Mouse (Mus musculus): ENCODE data around the gene Rpl3l. TPM values are rescaled to one million over a fixed set of nuclear protein-coding genes. Genes with fewer than 3 reads are reported as not detected.

Rpl3l gene
- polyA plus RNA-seq, 1 experiment = not detected

DNA sequence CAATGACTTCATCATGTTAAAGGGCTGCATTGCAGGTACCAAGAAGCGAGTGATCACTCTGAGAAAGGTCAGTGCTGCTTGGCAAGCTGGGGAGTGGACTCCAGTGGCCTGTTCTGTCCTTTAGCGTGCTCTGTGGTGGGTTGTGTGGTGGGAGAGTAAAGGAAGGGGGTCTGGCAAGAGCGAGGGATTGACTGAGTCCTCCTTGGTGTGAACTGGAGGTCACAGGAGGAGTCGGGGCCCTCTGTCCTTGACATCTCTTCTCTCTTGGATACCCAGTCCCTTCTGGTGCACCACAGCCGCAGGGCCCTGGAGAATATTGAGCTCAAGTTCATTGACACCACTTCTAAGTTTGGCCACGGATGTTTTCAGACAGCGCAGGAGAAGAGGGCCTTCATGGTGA lies 7.8 kb downstream of the Rpl3l start:
- Histone ChIP-seq H3K27ac (ENCODE audit: insufficient read depth, low read depth, low read length) (no peak overlapping the region), H3K4me1 (ENCODE audit: control insufficient read depth, insufficient read depth, low read length) (peaks cover 10% of the 10 kb centered on the region), H3K4me3 (ENCODE audit: insufficient read depth, low read depth, low read length) (no peak overlapping the region)
- TF ChIP-seq CTCF (IDR thresholded peaks at IDR 0.05; ENCODE audit: insufficient read depth, low read depth, low read length) (no peak), POLR2A (IDR thresholded peaks at IDR 0.05; ENCODE audit: insufficient read depth, low read depth, low read length) (no peak)
- WGBS = 87% methylated on average over 7 of the region's 7 CpGs

DNA sequence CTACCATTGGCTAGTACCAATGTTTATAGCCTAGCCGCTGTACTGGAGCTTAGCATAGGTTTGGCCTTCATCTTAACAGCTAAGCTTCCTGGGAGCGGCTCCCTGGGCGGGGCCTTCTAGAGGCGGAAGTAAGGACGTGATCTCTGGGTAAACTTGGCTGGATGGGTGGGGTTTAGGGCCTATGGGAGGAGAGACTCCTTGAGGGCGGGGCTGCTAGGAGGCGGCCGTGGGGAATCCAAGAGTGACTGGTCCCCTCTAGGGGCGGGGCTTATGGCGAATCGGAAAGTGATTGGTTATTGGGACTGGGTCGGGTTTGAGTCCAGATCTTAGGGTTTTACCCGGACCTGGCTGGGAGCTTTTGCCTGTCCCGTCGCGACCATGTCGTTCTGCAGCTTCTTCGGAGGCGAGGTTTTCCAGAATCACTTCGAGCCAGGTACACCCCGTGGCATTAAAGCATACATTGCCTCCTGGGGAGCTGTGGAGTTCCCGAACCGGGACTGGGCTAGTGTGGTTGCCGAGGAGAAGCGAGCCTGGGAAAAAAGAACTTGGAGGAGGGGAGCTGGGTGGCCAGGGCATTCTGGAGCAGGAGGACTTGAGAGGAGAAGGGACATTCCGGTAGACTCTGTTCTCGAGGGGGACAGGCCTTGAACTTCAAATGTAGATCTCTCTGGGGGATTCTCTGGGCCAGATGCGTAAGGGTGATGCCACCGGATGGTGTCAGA lies 8.9 kb downstream of the Rpl3l start, which contains the start of gene Msrb1:
Gene Msrb1, plus strand, starts transcription at position 313 of the 722 bp plus-strand sequence.
- Histone ChIP-seq H3K4me1 (ENCODE audit: control insufficient read depth, insufficient read depth, low read length) (peaks cover 10% of the 10 kb centered on the region), H3K27ac (ENCODE audit: insufficient read depth, low read depth, low read length) (no peak within 1 kb of the TSS), H3K4me3 (ENCODE audit: insufficient read depth, low read depth, low read length) (peak within 1 kb of the TSS; percentile 85)
- 1% methylated on average over 29 of the region's 29 CpGs for WGBS
- TF ChIP-seq CTCF (IDR thresholded peaks at IDR 0.05; ENCODE audit: insufficient read depth, low read depth, low read length) (no peak), POLR2A (IDR thresholded peaks at IDR 0.05; ENCODE audit: insufficient read depth, low read depth, low read length) (peak; percentile 27; the same call in 1 of the 2 replicates)

DNA sequence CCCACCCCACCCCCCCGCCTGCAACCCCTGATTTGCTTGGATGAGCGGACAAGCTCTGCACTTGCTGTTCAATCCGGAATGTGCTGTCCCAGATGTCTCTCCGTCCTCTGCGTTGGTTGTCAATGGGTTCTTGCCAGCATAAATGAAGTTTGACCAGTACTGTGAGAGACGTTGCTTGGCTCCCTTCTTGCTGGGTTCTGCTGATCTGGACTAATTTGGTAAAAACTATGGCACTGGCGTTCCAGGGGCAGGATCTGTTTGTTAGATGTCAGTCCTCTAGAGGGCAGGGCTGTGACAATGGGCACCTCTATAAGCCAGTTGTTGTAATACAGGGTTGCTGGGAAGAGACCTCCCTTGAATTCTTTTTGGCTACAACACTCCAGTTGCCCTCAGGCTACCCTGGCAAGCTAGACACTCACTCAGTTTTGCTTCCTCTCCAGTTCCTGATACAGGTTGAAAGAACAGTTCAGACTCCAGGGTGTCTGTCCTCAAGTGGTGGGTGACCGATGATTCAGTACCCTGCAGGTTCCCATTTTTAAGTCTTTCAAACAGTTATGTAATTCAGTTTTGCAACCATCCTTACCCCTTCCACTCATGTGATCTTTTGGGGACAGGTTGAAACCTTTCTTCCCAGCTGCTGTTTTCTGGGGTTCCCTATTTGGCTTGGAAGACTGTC lies 9.7 kb downstream of the Rpl3l start:
- H3K4me3 ChIP-seq (ENCODE audit: insufficient read depth, low read depth, low read length) = peak overlapping the region; percentile 85
- H3K27ac ChIP-seq (ENCODE audit: insufficient read depth, low read depth, low read length) = no peak overlapping the region
- 19% methylated on average over 8 of the region's 8 CpGs for WGBS
- no peak for TF ChIP-seq POLR2A (IDR thresholded peaks at IDR 0.05; ENCODE audit: insufficient read depth, low read depth, low read length)
- no peak for TF ChIP-seq CTCF (IDR thresholded peaks at IDR 0.05; ENCODE audit: insufficient read depth, low read depth, low read length)
- H3K4me1 ChIP-seq (ENCODE audit: control insufficient read depth, insufficient read depth, low read length) = peaks cover 10% of the 10 kb centered on the region

DNA sequence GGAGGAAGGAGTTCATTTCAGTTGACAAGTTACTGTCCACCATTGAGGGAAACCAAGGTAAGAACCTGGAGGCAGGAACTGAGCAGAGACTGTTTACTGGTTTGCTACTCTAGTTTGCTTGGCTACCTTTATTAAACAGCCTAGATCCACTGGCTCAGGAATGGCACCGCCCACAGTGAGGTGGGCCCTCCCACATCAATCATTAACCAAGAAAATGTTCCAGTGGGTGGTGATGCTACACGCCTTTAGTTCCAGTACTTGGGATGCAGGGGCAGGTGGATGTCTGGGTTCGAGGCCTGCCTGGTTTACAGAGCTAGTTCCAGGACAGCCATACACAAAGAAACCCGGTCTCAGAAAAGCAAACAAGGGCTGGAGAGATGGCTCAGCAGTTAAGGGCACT lies 10.6 kb downstream of the Rpl3l start:
- H3K4me3 ChIP-seq (ENCODE audit: insufficient read depth, low read depth, low read length) = no peak overlapping the region
- TF ChIP-seq POLR2A (IDR thresholded peaks at IDR 0.05; ENCODE audit: insufficient read depth, low read depth, low read length) (no peak), CTCF (IDR thresholded peaks at IDR 0.05; ENCODE audit: insufficient read depth, low read depth, low read length) (no peak)
- 81% methylated on average over 4 of the region's 4 CpGs for WGBS
- H3K27ac ChIP-seq (ENCODE audit: insufficient read depth, low read depth, low read length) = no peak overlapping the region
- peaks cover 7% of the 10 kb centered on the region for H3K4me1 ChIP-seq (ENCODE audit: control insufficient read depth, insufficient read depth, low read length)

DNA sequence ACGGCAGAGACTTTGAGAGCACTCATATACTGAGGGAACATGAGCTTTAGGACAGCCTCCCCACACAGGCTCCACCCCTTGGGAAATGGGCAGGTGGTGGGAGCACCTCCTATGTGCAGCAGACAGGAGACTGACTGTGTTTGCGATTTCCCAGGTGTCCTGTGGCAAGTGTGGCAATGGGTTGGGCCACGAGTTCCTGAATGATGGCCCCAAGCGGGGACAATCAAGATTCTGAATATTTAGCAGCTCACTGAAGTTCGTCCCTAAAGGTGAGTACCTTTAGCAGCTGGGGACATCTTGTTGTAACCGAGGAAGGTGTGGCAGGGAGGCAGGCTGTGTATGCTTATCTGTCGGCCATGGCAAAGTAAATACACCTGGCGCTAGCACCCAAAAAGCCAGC lies 12.3 kb downstream of the Rpl3l start:
- 89% methylated on average over 8 of the region's 8 CpGs for WGBS
- H3K4me3 ChIP-seq (ENCODE audit: insufficient read depth, low read depth, low read length) = no peak overlapping the region
- H3K27ac ChIP-seq (ENCODE audit: insufficient read depth, low read depth, low read length) = no peak overlapping the region
- peaks cover 7% of the 10 kb centered on the region for H3K4me1 ChIP-seq (ENCODE audit: control insufficient read depth, insufficient read depth, low read length)
- TF ChIP-seq CTCF (IDR thresholded peaks at IDR 0.05; ENCODE audit: insufficient read depth, low read depth, low read length) = no peak
- no peak for TF ChIP-seq POLR2A (IDR thresholded peaks at IDR 0.05; ENCODE audit: insufficient read depth, low read depth, low read length)

DNA sequence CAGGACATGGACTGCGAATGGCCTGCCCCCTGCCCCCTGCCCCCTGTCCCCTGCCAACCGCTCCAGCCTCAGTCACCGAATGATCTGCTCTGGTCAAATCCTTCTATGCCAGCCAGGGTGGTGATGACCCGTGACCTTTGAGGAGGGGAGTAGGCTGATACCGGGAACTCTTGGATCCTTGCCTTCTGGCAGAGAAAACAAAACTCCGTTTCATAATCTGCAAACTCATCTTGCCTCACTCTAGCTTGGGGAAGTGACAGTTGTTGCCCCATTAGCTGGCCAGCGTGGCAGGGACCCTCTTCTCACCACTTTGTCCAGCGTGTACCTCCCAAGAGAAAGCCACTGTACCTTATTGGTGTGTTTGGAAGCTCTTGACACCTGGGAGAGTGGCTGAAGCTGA lies 14.7 kb downstream of the Rpl3l start:
- Histone ChIP-seq H3K4me1 (ENCODE audit: control insufficient read depth, insufficient read depth, low read length) (no peaks in the 10 kb centered on the region), H3K27ac (ENCODE audit: insufficient read depth, low read depth, low read length) (no peak overlapping the region), H3K4me3 (ENCODE audit: insufficient read depth, low read depth, low read length) (no peak overlapping the region)
- 73% methylated on average over 8 of the region's 8 CpGs for WGBS
- TF ChIP-seq POLR2A (IDR thresholded peaks at IDR 0.05; ENCODE audit: insufficient read depth, low read depth, low read length) = no peak
- no peak for TF ChIP-seq CTCF (IDR thresholded peaks at IDR 0.05; ENCODE audit: insufficient read depth, low read depth, low read length)

DNA sequence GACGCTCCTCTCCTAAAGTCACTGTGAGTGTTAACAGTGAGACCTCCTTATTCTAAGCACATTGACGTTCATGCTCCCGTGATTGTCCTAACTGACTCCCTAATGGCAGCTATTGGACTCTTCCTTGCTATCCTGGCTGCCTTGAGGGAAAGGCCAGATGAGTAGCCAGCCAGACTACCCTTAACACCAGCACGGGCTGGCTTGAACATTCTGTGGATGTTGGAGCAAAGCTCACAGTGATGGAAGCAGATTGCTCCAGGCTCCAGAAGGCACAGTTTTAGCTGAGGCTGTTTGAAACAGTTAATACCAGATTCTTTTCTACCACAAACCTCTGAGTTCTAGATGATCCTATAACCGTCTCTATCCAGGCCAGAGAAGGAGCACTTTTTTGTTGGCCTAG lies 16.3 kb downstream of the Rpl3l start:
- Histone ChIP-seq H3K4me3 (ENCODE audit: insufficient read depth, low read depth, low read length) (no peak overlapping the region), H3K27ac (ENCODE audit: insufficient read depth, low read depth, low read length) (no peak overlapping the region), H3K4me1 (ENCODE audit: control insufficient read depth, insufficient read depth, low read length) (no peaks in the 10 kb centered on the region)
- no peak for TF ChIP-seq CTCF (IDR thresholded peaks at IDR 0.05; ENCODE audit: insufficient read depth, low read depth, low read length)
- TF ChIP-seq POLR2A (IDR thresholded peaks at IDR 0.05; ENCODE audit: insufficient read depth, low read depth, low read length) = no peak
- WGBS = 80% methylated on average over 5 of the region's 5 CpGs

DNA sequence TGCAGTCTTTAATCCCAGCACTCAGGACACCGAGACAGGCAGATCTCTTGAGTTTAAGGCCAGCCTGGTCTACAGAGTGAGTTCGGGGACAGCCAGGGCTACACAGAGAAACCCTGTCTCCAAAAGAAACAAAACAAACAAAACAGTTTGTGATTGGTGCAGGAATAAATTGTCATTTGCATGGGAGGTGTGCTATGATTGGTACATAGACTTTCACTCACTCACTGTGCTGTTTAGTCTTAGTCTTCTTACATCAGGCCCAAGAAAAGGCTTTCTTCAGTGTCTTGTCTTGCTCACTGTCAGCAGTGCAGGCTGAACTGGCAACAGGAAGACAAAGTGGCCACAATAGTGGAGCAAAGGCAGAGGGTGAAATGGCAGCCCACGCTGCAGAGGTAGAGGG lies 16.8 kb downstream of the Rpl3l start:
- no peaks in the 10 kb centered on the region for H3K4me1 ChIP-seq (ENCODE audit: control insufficient read depth, insufficient read depth, low read length)
- TF ChIP-seq CTCF (IDR thresholded peaks at IDR 0.05; ENCODE audit: insufficient read depth, low read depth, low read length) = no peak
- H3K27ac ChIP-seq (ENCODE audit: insufficient read depth, low read depth, low read length) = no peak overlapping the region
- WGBS = 80% methylated on average over 3 of the region's 3 CpGs
- H3K4me3 ChIP-seq (ENCODE audit: insufficient read depth, low read depth, low read length) = no peak overlapping the region
